In genomic region chr10:61482771-61483170, GRCm38 (mm10) we compare ENCODE assay signal across 11 mouse cellular contexts.
"Had no signal": no experiment of that assay in that cellular context is flagged by ENCODE, and none has a peak within 500 bp of the region (broad histone marks: within the 10 kb centered on the region; RNA-seq: fewer than 3 reads in every experiment).

No protein-coding gene starts in this region.

- DNase-seq: lung, adult 18-20 months; lung, embryonic 14.5 days; lung, postnatal 10 days; retina, postnatal 1 day; right cerebral cortex, adult 18-20 months; right cerebral cortex, postnatal 25 days; right cerebral cortex, postnatal 4 days; spleen, adult 18-20 months; thymus, adult 18-20 months; thymus, postnatal 14 days; thymus, postnatal 36 days had no signal
